ENCODE assay signal across 20 mouse cellular contexts in the genomic region with DNA sequence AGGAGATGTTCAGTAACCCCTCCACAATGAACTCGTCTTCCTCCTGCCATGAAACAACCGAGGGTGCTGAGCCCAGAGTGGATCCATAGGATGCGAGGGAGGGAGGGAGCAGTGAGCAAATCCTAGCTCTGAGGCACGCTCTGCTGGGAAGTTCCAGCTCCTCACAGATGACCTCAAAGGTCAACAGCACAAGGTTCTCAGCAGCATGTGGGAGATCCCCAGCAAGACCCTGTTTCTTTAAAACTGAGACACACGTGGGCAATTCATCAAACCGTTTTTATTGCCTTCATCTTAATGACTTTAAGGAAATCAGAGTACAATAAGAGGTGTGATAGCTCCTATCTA. TPM values are rescaled to one million over a fixed set of nuclear protein-coding genes. Genes with fewer than 3 reads are reported as not detected.
DNase-seq lines count a peak whose midpoint lies in the region; ATAC-seq and TF ChIP-seq lines count a peak whose summit lies in the region.
"Had no signal": no experiment of that assay in that cellular context is flagged by ENCODE, and none has a peak within 500 bp of the region (broad histone marks: within the 10 kb centered on the region; RNA-seq: fewer than 3 reads in every experiment).

No protein-coding gene starts in this region.

- no peak for TF ChIP-seq POLR2A in CH12.LX (IDR thresholded peaks at IDR 0.05; ENCODE audit: low read depth, low read length)

- TF ChIP-seq RAD21 in CH12.LX (IDR thresholded peaks at IDR 0.05; ENCODE audit: low read depth, low read length), result no peak

- no peak for TF ChIP-seq CTCF in kidney, postnatal 0 days (IDR thresholded peaks at IDR 0.05; ENCODE audit: low read depth)
- no peak for TF ChIP-seq CTCF in CH12.LX (conservative IDR thresholded peaks at IDR 0.05 in 1 of 2, IDR thresholded peaks at IDR 0.05 in 1 of 2; ENCODE audit: low read depth in 2 of 2, low read length in 2 of 2)

- H3K4me1 ChIP-seq in embryonic facial prominence, embryonic 15.5 days, result peaks cover 34% of the 10 kb centered on the region
- H3K4me1 ChIP-seq in embryonic facial prominence, embryonic 10.5 days, result peaks cover 25% of the 10 kb centered on the region; the same call in 1 of the 2 replicates
- peaks cover 14% of the 10 kb centered on the region for H3K4me1 ChIP-seq in kidney, postnatal 0 days (replicated peaks; ENCODE audit: insufficient read depth, low read length)
- H3K4me1 ChIP-seq in CH12.LX (ENCODE audit: control insufficient read depth in 1 of 2, insufficient read depth in 2 of 2), result peaks cover 44 to 83% of the 10 kb centered on the region in 2 experiments
- peaks cover 50% of the 10 kb centered on the region for H3K4me1 ChIP-seq in limb, embryonic 12.5 days (replicated peaks)
- H3K4me1 ChIP-seq: forebrain, embryonic 15.5 days; neural tube, embryonic 12.5 days had no signal

- WGBS in embryonic facial prominence, embryonic 15.5 days, result 57% methylated on average over 6 of the region's 6 CpGs
- WGBS in embryonic facial prominence, embryonic 10.5 days, result 44% methylated on average over 6 of the region's 6 CpGs
- 29% methylated on average over 6 of the region's 6 CpGs for WGBS in kidney, postnatal 0 days
- WGBS in limb, embryonic 12.5 days, result 28% methylated on average over 6 of the region's 6 CpGs

- dilution Hi-C loops in CH12.LX (cut with MboI; ENCODE audit: extremely low pct_ligation_motif_present, extremely low pct_unique_long_range_greater_than_20kb, low sequenced_read_pairs), result no loop called here

- no peak for DNase-seq in embryonic facial prominence, embryonic 10.5 days (ENCODE audit: low spot score)
- peak; percentile 44 for DNase-seq in kidney, postnatal 0 days (ENCODE audit: low spot score)
- DNase-seq in kidney, postnatal 4 days, result no peak
- no peak for DNase-seq in CH12.LX (ENCODE audit: extremely low read depth)
- DNase-seq in ovary, postnatal 10 days (ENCODE audit: low spot score), result no peak
- DNase-seq: adrenal gland, postnatal 14 days; cerebellum, adult 11-12 months; cerebellum, postnatal 36 days; kidney, postnatal 14 days; thymus, postnatal 36 days had no signal

- 0 out of 2 replicates have a peak, but pooled peaks cover 3% of the 10 kb centered on the region for H3K79me2 ChIP-seq in CH12.LX (replicated peaks; ENCODE audit: control insufficient read depth, extremely low read depth, insufficient read depth, poor library complexity, severe bottlenecking)

- H3K4me3 ChIP-seq in embryonic facial prominence, embryonic 15.5 days (replicated peaks), result no peak overlapping the region
- no peak overlapping the region for H3K4me3 ChIP-seq in embryonic facial prominence, embryonic 10.5 days
- H3K4me3 ChIP-seq in kidney, postnatal 0 days (replicated peaks; ENCODE audit: low read depth, low read length), result no peak overlapping the region
- H3K4me3 ChIP-seq in CH12.LX (replicated peaks in 1 of 3; ENCODE audit: low read depth in 2 of 3, low read length in 2 of 3, poor library complexity in 1 of 3), result peak overlapping the region in 1 of 3 experiments; percentile 10
- no peak overlapping the region for H3K4me3 ChIP-seq in limb, embryonic 12.5 days (replicated peaks)
- H3K4me3 ChIP-seq: forebrain, embryonic 15.5 days; heart, embryonic 12.5 days; neural tube, embryonic 12.5 days had no signal

- H3K9ac ChIP-seq in embryonic facial prominence, embryonic 15.5 days, result no peak overlapping the region
- H3K9ac ChIP-seq in kidney, postnatal 0 days (ENCODE audit: low read depth, low read length), result no peak overlapping the region
- no peak overlapping the region for H3K9ac ChIP-seq in CH12.LX (ENCODE audit: insufficient read depth, low read depth)
- H3K9ac ChIP-seq in limb, embryonic 12.5 days (replicated peaks), result no peak overlapping the region
- H3K9ac ChIP-seq: forebrain, embryonic 15.5 days; heart, embryonic 12.5 days; hindbrain, embryonic 14.5 days; liver, embryonic 14.5 days; neural tube, embryonic 12.5 days had no signal

- no peaks in the 10 kb centered on the region for H3K27me3 ChIP-seq in embryonic facial prominence, embryonic 15.5 days
- no peaks in the 10 kb centered on the region for H3K27me3 ChIP-seq in embryonic facial prominence, embryonic 10.5 days (replicated peaks; ENCODE audit: low read depth, poor library complexity, severe bottlenecking)
- H3K27me3 ChIP-seq in kidney, postnatal 0 days (ENCODE audit: insufficient read depth, low read length), result no peaks in the 10 kb centered on the region
- H3K27me3 ChIP-seq in CH12.LX (replicated peaks), result no peaks in the 10 kb centered on the region
- no peaks in the 10 kb centered on the region for H3K27me3 ChIP-seq in limb, embryonic 12.5 days
- H3K27me3 ChIP-seq: forebrain, embryonic 15.5 days; heart, embryonic 12.5 days; neural tube, embryonic 12.5 days had no signal

- H3K9me3 ChIP-seq in embryonic facial prominence, embryonic 15.5 days (replicated peaks), result no peaks in the 10 kb centered on the region
- no peaks in the 10 kb centered on the region for H3K9me3 ChIP-seq in embryonic facial prominence, embryonic 10.5 days
- H3K9me3 ChIP-seq in kidney, postnatal 0 days (replicated peaks; ENCODE audit: low read length), result no peaks in the 10 kb centered on the region
- no peaks in the 10 kb centered on the region for H3K9me3 ChIP-seq in CH12.LX (replicated peaks; ENCODE audit: low read length)
- H3K9me3 ChIP-seq in limb, embryonic 12.5 days, result no peaks in the 10 kb centered on the region
- H3K9me3 ChIP-seq: forebrain, embryonic 15.5 days; G1E; heart, embryonic 12.5 days; neural tube, embryonic 12.5 days had no signal

- no peak for TF ChIP-seq EP300 in CH12.LX (IDR thresholded peaks at IDR 0.05; ENCODE audit: low read length)

- no peaks in the 10 kb centered on the region for H3K36me3 ChIP-seq in embryonic facial prominence, embryonic 15.5 days
- H3K36me3 ChIP-seq in embryonic facial prominence, embryonic 10.5 days (replicated peaks), result peaks cover 64% of the 10 kb centered on the region
- no peaks in the 10 kb centered on the region for H3K36me3 ChIP-seq in kidney, postnatal 0 days (ENCODE audit: insufficient read depth, low read length)
- H3K36me3 ChIP-seq in CH12.LX (replicated peaks in 1 of 2; ENCODE audit: control insufficient read depth in 1 of 2, insufficient read depth in 1 of 2, low read length in 1 of 2), result peaks cover 67 to 89% of the 10 kb centered on the region in 2 experiments
- no peaks in the 10 kb centered on the region for H3K36me3 ChIP-seq in limb, embryonic 12.5 days
- H3K36me3 ChIP-seq: G1E; heart, embryonic 12.5 days had no signal

- in situ Hi-C loops in CH12.LX (cut with MboI; ENCODE audit: low pct_ligation_motif_present, low pct_unique_long_range_greater_than_20kb, low sequenced_read_pairs), result loop anchor here (10.0 kb wide), 1 partner anchor 107 kb away; no protein-coding TSS in a partner anchor

- no peak for ATAC-seq in embryonic facial prominence, embryonic 15.5 days (ENCODE audit: insufficient number of reproducible peaks, low FRiP score, low TSS enrichment, low read depth)
- no peak for ATAC-seq in kidney, postnatal 0 days (replicated peaks; ENCODE audit: low FRiP score, low read depth)
- ATAC-seq in limb, embryonic 12.5 days (ENCODE audit: insufficient number of reproducible peaks, insufficient read depth, low FRiP score, low TSS enrichment, low read depth), result no peak
- ATAC-seq in frontal cortex, adult (ENCODE audit: low TSS enrichment), result no peak
- ATAC-seq: CD4-positive, CD25-positive, alpha-beta regulatory T cell, adult 4 months; forebrain, embryonic 15.5 days had no signal

- no peak overlapping the region for H3K4me2 ChIP-seq in embryonic facial prominence, embryonic 15.5 days (replicated peaks)
- no peak overlapping the region for H3K4me2 ChIP-seq in kidney, postnatal 0 days (ENCODE audit: low read length)
- no peak overlapping the region for H3K4me2 ChIP-seq in CH12.LX (ENCODE audit: insufficient read depth, low read depth, poor library complexity, severe bottlenecking)
- H3K4me2 ChIP-seq in limb, embryonic 12.5 days, result no peak overlapping the region
- H3K4me2 ChIP-seq: forebrain, embryonic 15.5 days; heart, embryonic 12.5 days; hindbrain, embryonic 14.5 days; neural tube, embryonic 12.5 days had no signal

- 0 out of 2 replicates have a peak overlapping the region, but pooled peaks have one; percentile 81 for H3K27ac ChIP-seq in embryonic facial prominence, embryonic 15.5 days (replicated peaks)
- H3K27ac ChIP-seq in embryonic facial prominence, embryonic 10.5 days (replicated peaks), result no peak overlapping the region; the same call in 1 of the 2 replicates
- H3K27ac ChIP-seq in kidney, postnatal 0 days, result no peak overlapping the region
- peak overlapping the region; percentile 97 for H3K27ac ChIP-seq in CH12.LX (ENCODE audit: insufficient read depth, low read depth)
- peak overlapping the region; percentile 83; the same call in 1 of the 2 replicates for H3K27ac ChIP-seq in limb, embryonic 12.5 days
- H3K27ac ChIP-seq: forebrain, embryonic 15.5 days; hindbrain, embryonic 14.5 days; liver, embryonic 14.5 days; neural tube, embryonic 12.5 days had no signal

TF ChIP-seq in CH12.LX, 34 proteins besides CTCF, POLR2A, EP300 and RAD21 (continues in another document):
- TF ChIP-seq RCOR1 (conservative IDR thresholded peaks at IDR 0.05; ENCODE audit: low read depth, low read length) (no peak), GABPA (IDR thresholded peaks at IDR 0.05; ENCODE audit: insufficient replicate concordance, low read depth, low read length) (no peak), CHD2 (IDR thresholded peaks at IDR 0.05; ENCODE audit: low read length) (no peak), POLR2AphosphoS2 (IDR thresholded peaks at IDR 0.05; ENCODE audit: low read depth, low read length) (no peak), ZKSCAN1 (IDR thresholded peaks at IDR 0.05; ENCODE audit: borderline replicate concordance, low read depth, low read length) (no peak), SIN3A (IDR thresholded peaks at IDR 0.05; ENCODE audit: low read length) (no peak)

RNA-seq across cellular contexts. Expression of a gene that starts 22.6 kb away (rescaled TPM):
- polyA plus RNA-seq in embryonic facial prominence, embryonic 15.5 days (2015; fragmentation: Nextera tagmentation; extraction: Ambion mirVana), result 14.8 and 17.0 TPM in 2 replicates
- polyA plus RNA-seq in embryonic facial prominence, embryonic 10.5 days (2016; fragmentation: Nextera tagmentation; extraction: Ambion mirVana), result 10.6 and 14.2 TPM in 2 replicates
- polyA plus RNA-seq in kidney, postnatal 0 days (2015; fragmentation: Nextera tagmentation; extraction: Ambion mirVana), result 3.0 and 3.2 TPM in 2 replicates
- total RNA-seq in CH12.LX (2012; rRNA removed) (44.4 and 45.3 TPM in 2 replicates), CH12.LX (2014; rRNA removed) (30.2 and 33.8 TPM in 2 replicates)
- 60.4 and 61.5 TPM in 2 replicates for polyA plus RNA-seq in CH12.LX (2012; ENCODE audit: insufficient read length, low read depth)
- polyA plus RNA-seq in limb, embryonic 12.5 days (2016; fragmentation: Nextera tagmentation; extraction: Ambion mirVana), result 5.3 and 7.8 TPM in 2 replicates

RNA-seq across cellular contexts. Expression of a gene that starts 56.8 kb away (rescaled TPM):
- 48.0 and 50.5 TPM in 2 replicates for polyA plus RNA-seq in embryonic facial prominence, embryonic 15.5 days (2015; fragmentation: Nextera tagmentation; extraction: Ambion mirVana)
- 6.6 and 10.0 TPM in 2 replicates for polyA plus RNA-seq in embryonic facial prominence, embryonic 10.5 days (2016; fragmentation: Nextera tagmentation; extraction: Ambion mirVana)
- 14.1 and 17.0 TPM in 2 replicates for polyA plus RNA-seq in kidney, postnatal 0 days (2015; fragmentation: Nextera tagmentation; extraction: Ambion mirVana)
- total RNA-seq in CH12.LX (2012; rRNA removed) (0.76 and 1.0 TPM in 2 replicates), CH12.LX (2014; rRNA removed) (4.7 and 5.6 TPM in 2 replicates)
- 11.4 and 12.8 TPM in 2 replicates for polyA plus RNA-seq in CH12.LX (2012; ENCODE audit: insufficient read length, low read depth)
- 20.3 and 21.6 TPM in 2 replicates for polyA plus RNA-seq in limb, embryonic 12.5 days (2016; fragmentation: Nextera tagmentation; extraction: Ambion mirVana)
- polyA plus RNA-seq: G1E had no signal

Comparison
In these comparisons a context has a peak if more than half of its experiments do, and no peak if none do; other contexts are left out.
1. H3K27ac ChIP-seq: peak in embryonic facial prominence, embryonic 15.5 days (single experiment), CH12.LX (single experiment) and limb, embryonic 12.5 days (single experiment); none in embryonic facial prominence, embryonic 10.5 days (single experiment) and kidney, postnatal 0 days (single experiment).